Mouse (Mus musculus) 416B (cell line): ENCODE measurements around the gene Gm1123.

Experiments used
- DNase-seq: peaks from one replicate; pipeline ENCODE4 v3.0.0; 2011; ENCODE audit warnings: low read depth

Gene Gm1123

GRCm38 (mm10) chr9:99001326-99001725 is 34.2 kb downstream of the Gm1123 start:
- no peak for DNase-seq

GRCm38 (mm10) chr9:98999881-99000339 is 35.6 kb downstream of the Gm1123 start:
- DNase-seq = peak; percentile 71

- no peak for DNase-seq
These were observed 41.4 kb downstream of the Gm1123 start for GRCm38 (mm10) chr9:98994103-98994502.

- DNase-seq = peak; percentile 69
These were observed 48.4 kb downstream of the Gm1123 start for GRCm38 (mm10) chr9:98987131-98987530.

GRCm38 (mm10) chr9:98986476-98987096 is 48.9 kb downstream of the Gm1123 start:
- peak; percentile 51 for DNase-seq

GRCm38 (mm10) chr9:98985800-98986475 is 49.6 kb downstream of the Gm1123 start, which contains the start of gene Faim:
Faim (plus strand) TSS chr9:98986373.
- DNase-seq = peak; percentile 95

GRCm38 (mm10) chr9:98979431-98980416 is 55.8 kb downstream of the Gm1123 start:
- DNase-seq = peak; percentile 87

GRCm38 (mm10) chr9:98976520-98976919 is 59.0 kb downstream of the Gm1123 start:
- no peak for DNase-seq

GRCm38 (mm10) chr9:98976081-98976480 is 59.4 kb downstream of the Gm1123 start:
- no peak for DNase-seq

- no peak for DNase-seq
These were observed 60.6 kb downstream of the Gm1123 start for GRCm38 (mm10) chr9:98974898-98975297.

- no peak for DNase-seq
These were observed 62.0 kb downstream of the Gm1123 start for GRCm38 (mm10) chr9:98973561-98973960.

- DNase-seq = no peak
These were observed 62.4 kb downstream of the Gm1123 start for GRCm38 (mm10) chr9:98973101-98973521.

- DNase-seq = no peak
These were observed 70.4 kb downstream of the Gm1123 start for GRCm38 (mm10) chr9:98965084-98965483.

GRCm38 (mm10) chr9:98963661-98964060 is 71.9 kb downstream of the Gm1123 start:
- no peak for DNase-seq

- no peak for DNase-seq
These were observed 72.9 kb downstream of the Gm1123 start for GRCm38 (mm10) chr9:98962478-98963142.

GRCm38 (mm10) chr9:98961591-98962477 is 73.7 kb downstream of the Gm1123 start:
- no peak for DNase-seq

GRCm38 (mm10) chr9:98960348-98960747 is 75.2 kb downstream of the Gm1123 start:
- peak; percentile 11 for DNase-seq

GRCm38 (mm10) chr9:98959851-98960250 is 75.7 kb downstream of the Gm1123 start:
- no peak for DNase-seq

GRCm38 (mm10) chr9:98958628-98959027 is 76.9 kb downstream of the Gm1123 start:
- no peak for DNase-seq

GRCm38 (mm10) chr9:98957751-98958351 is 77.7 kb downstream of the Gm1123 start:
- no peak for DNase-seq
